Mouse (Mus musculus) myocyte (in vitro differentiated cells): ENCODE measurements at regions not wholly inside any gene's neighbourhood (a gene's known extent, or its start where the extent isn't known, plus 50 kb on each side); places are given as distances from the start of the nearest gene placed in this dataset.

ENCODE experiments used
- H3K27me3 ChIP-seq: one replicate; pipeline ENCODE4 v1.6.1; 2011; ENCODE audit not compliant: control insufficient read depth, insufficient read depth, insufficient read length
- H3K36me3 ChIP-seq: one replicate; pipeline ENCODE4 v1.6.1; 2011; ENCODE audit not compliant: control insufficient read depth, insufficient read depth
- H3K4me2 ChIP-seq: one replicate; pipeline ENCODE4 v1.6.1; 2011; ENCODE audit warnings: low read depth, control low read depth
- H3K4me3 ChIP-seq: one replicate; pipeline ENCODE4 v1.5.1; 2011; ENCODE audit warnings: mild to moderate bottlenecking, control low read depth, moderate library complexity
- H3K79me2 ChIP-seq: one replicate; pipeline ENCODE4 v1.6.1; 2011; ENCODE audit not compliant: control insufficient read depth, insufficient read depth
- H3ac ChIP-seq: one replicate; pipeline ENCODE4 v1.6.1; 2011; ENCODE audit not compliant: control insufficient read depth, insufficient read length
- CEBPB ChIP-seq: IDR thresholded peaks from 2 replicates; pipeline ENCODE4 v1.6.1; 2011; ENCODE audit warnings: mild to moderate bottlenecking, moderate library complexity; ENCODE audit not compliant: poor library complexity, insufficient read depth, severe bottlenecking
- E2F4 ChIP-seq: IDR thresholded peaks from one replicate; pipeline ENCODE4 v1.6.1; 2011; ENCODE audit warnings: mild to moderate bottlenecking, control low read depth, moderate library complexity; ENCODE audit not compliant: insufficient read depth
- MAX ChIP-seq: IDR thresholded peaks from one replicate; pipeline ENCODE4 v1.6.1; 2011; ENCODE audit warnings: low read depth, mild to moderate bottlenecking, control low read depth
- MYOD1 ChIP-seq, 3 experiments: IDR thresholded peaks; one replicate each; pipeline ENCODE4 v1.6.1; 2011; ENCODE audit warnings: control low read depth in 2 of 3, low read depth in 2 of 3, mild to moderate bottlenecking in 2 of 3, moderate library complexity in 1 of 3; ENCODE audit not compliant: insufficient read length in 2 of 3, control insufficient read depth in 1 of 3
- MYOG ChIP-seq, 3 experiments: IDR thresholded peaks; one replicate each; pipeline ENCODE4 v1.6.1; 2011; ENCODE audit warnings: control low read depth in 2 of 3, low read depth in 2 of 3, mild to moderate bottlenecking in 2 of 3; ENCODE audit not compliant: insufficient read length in 2 of 3, control insufficient read depth in 1 of 3, insufficient read depth in 1 of 3
- POLR2A ChIP-seq: IDR thresholded peaks from one replicate; pipeline ENCODE4 v1.6.1; 2011; ENCODE audit warnings: low read depth, mild to moderate bottlenecking, control low read depth, moderate library complexity; ENCODE audit not compliant: insufficient read length
- POLR2AphosphoS2 ChIP-seq: IDR thresholded peaks from one replicate; pipeline ENCODE4 v1.6.1; 2011; ENCODE audit warnings: low read depth, control low read depth; ENCODE audit not compliant: insufficient read length
- REST ChIP-seq: IDR thresholded peaks from one replicate; pipeline ENCODE4 v1.6.1; 2011; ENCODE audit warnings: mild to moderate bottlenecking, control low read depth, moderate library complexity; ENCODE audit not compliant: insufficient read depth, insufficient read length
- SRF ChIP-seq: IDR thresholded peaks from one replicate; pipeline ENCODE4 v1.6.1; 2011; ENCODE audit warnings: low read depth; ENCODE audit not compliant: control insufficient read depth, insufficient read length
- TCF12 ChIP-seq: IDR thresholded peaks from one replicate; pipeline ENCODE4 v1.6.1; 2011; ENCODE audit warnings: mild to moderate bottlenecking, control low read depth; ENCODE audit not compliant: poor library complexity, insufficient read depth, severe bottlenecking
- TCF3 ChIP-seq: IDR thresholded peaks from one replicate; pipeline ENCODE4 v1.6.1; 2011; ENCODE audit warnings: low read depth, control low read depth; ENCODE audit not compliant: insufficient read length
- USF1 ChIP-seq: IDR thresholded peaks from one replicate; pipeline ENCODE4 v1.6.1; 2011; ENCODE audit warnings: low read depth, mild to moderate bottlenecking, control low read depth, moderate library complexity

- no peaks in the 10 kb centered on the region for H3K36me3 ChIP-seq
- no peak overlapping the region for H3ac ChIP-seq
- H3K79me2 ChIP-seq = no peaks in the 10 kb centered on the region
- H3K4me2 ChIP-seq = no peak overlapping the region
- no peaks in the 10 kb centered on the region for H3K27me3 ChIP-seq
- H3K4me3 ChIP-seq = no peak overlapping the region
- no peak for TF ChIP-seq MYOG (IDR thresholded peaks at IDR 0.05; ENCODE audit: control insufficient read depth in 1 of 3, insufficient read depth in 1 of 3, insufficient read length in 2 of 3, low read depth in 2 of 3)
- no peak for TF ChIP-seq USF1
- no peak for TF ChIP-seq TCF12
These were observed 67.8 kb downstream of the Nkx6-1 start for GRCm38 (mm10) chr5:101596996-101597395.

DNA sequence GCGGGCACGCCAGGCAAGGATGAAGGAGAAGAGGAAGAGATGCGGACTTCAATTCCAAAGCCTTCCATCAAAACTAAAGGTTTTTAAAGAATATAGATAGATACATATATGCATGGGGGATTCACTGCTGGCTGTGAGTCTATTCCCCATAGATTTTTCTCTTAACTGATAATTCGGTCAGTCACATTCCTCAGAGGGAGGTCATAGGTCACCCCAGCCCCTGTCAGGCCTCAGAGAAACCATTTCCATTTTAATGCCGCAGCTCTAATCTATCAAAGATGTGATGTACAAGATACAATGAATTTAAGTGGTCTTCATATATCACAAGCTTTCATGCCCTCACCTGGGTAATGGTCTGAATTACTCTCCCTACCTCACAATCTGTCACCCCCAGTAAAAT lies 73.6 kb downstream of the Nkx6-1 start:
- Histone ChIP-seq H3ac (no peak overlapping the region), H3K27me3 (no peaks in the 10 kb centered on the region), H3K79me2 (no peaks in the 10 kb centered on the region), H3K36me3 (no peaks in the 10 kb centered on the region), H3K4me3 (no peak overlapping the region), H3K4me2 (no peak overlapping the region)
- TF ChIP-seq CEBPB (no peak), TCF12 (no peak), TCF3 (no peak), POLR2AphosphoS2 (no peak), MYOD1 (IDR thresholded peaks at IDR 0.05; ENCODE audit: control insufficient read depth in 1 of 3, insufficient read length in 2 of 3, low read depth in 2 of 3) (no peak)

- Histone ChIP-seq H3ac (no peak overlapping the region), H3K79me2 (no peaks in the 10 kb centered on the region), H3K4me2 (no peak overlapping the region), H3K36me3 (no peaks in the 10 kb centered on the region), H3K4me3 (no peak overlapping the region), H3K27me3 (no peaks in the 10 kb centered on the region)
- TF ChIP-seq TCF3 = no peak
- TF ChIP-seq POLR2AphosphoS2 = no peak
- TF ChIP-seq TCF12 = no peak
- TF ChIP-seq POLR2A = no peak
- TF ChIP-seq SRF = no peak
- TF ChIP-seq MYOD1 (IDR thresholded peaks at IDR 0.05; ENCODE audit: control insufficient read depth in 1 of 3, insufficient read length in 2 of 3, low read depth in 2 of 3) = no peak
These were observed 74.3 kb downstream of the Nkx6-1 start for GRCm38 (mm10) chr5:101590341-101591124.

DNA sequence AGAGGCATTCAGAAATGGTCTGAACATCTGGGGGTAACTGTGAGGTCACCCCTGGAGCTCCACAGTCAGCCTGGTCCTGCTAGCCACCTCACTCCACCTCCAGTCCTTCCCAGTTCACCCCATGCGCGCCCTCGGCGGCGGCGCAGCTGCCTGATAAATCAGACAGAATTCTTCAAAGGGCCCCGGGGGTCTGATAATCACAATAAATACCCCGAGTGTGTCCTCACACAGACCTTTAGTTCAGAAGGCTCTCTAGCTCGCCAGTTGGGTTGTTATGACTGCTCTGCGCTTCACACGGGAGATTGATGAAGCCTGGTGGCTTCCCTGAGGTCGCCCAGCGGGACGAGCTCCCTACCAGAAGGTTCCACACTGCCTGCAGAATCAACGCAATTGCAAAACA lies 91.8 kb downstream of the Nkx6-1 start:
- no peak overlapping the region for H3K4me3 ChIP-seq
- TF ChIP-seq MAX (no peak), POLR2A (no peak), USF1 (no peak), REST (no peak), MYOG (IDR thresholded peaks at IDR 0.05; ENCODE audit: control insufficient read depth in 1 of 3, insufficient read depth in 1 of 3, insufficient read length in 2 of 3, low read depth in 2 of 3) (no peak), POLR2AphosphoS2 (no peak), E2F4 (no peak), TCF3 (no peak), MYOD1 (IDR thresholded peaks at IDR 0.05; ENCODE audit: control insufficient read depth in 1 of 3, insufficient read length in 2 of 3, low read depth in 2 of 3) (no peak), CEBPB (no peak), TCF12 (no peak), SRF (no peak)

GRCm38 (mm10) chr5:101565770-101566169 lies 99.0 kb downstream of the Nkx6-1 start:
- no peak for TF ChIP-seq POLR2AphosphoS2
- H3ac ChIP-seq = no peak overlapping the region
- no peak overlapping the region for H3K4me3 ChIP-seq
- H3K4me2 ChIP-seq = no peak overlapping the region
- H3K36me3 ChIP-seq = no peaks in the 10 kb centered on the region
- H3K79me2 ChIP-seq = no peaks in the 10 kb centered on the region
- H3K27me3 ChIP-seq = no peaks in the 10 kb centered on the region

More for the DNA sequence above, 91.8 kb downstream of the Nkx6-1 start:
- Histone ChIP-seq H3K79me2 (no peaks in the 10 kb centered on the region), H3K4me2 (no peak overlapping the region), H3ac (no peak overlapping the region), H3K36me3 (no peaks in the 10 kb centered on the region), H3K27me3 (no peaks in the 10 kb centered on the region)
